Mouse (Mus musculus) hindbrain, embryonic 13.5 days (tissue): ENCODE measurements around the gene Rps2. TPM values are rescaled to one million over a fixed set of nuclear protein-coding genes. Genes with fewer than 3 reads are reported as not detected.
"Not testable (repeated sequence)": the region's sequence is repeated elsewhere in the genome, so short reads cannot be mapped to it uniquely, and the experiment has no call there.

Experiments
- ATAC-seq: fragments of 200-750 bp; cut with Nextera tagmentation; 2 replicates; pipeline ENCODE4 v1.8.0; 2017; ENCODE audit warnings: moderate TSS enrichment; ENCODE audit not compliant: low FRiP score
- H3K27ac ChIP-seq: fragments of 300-500 bp; sonication (generic); 2 replicates; pipeline ENCODE4 v1.5.1; 2015; ENCODE audit warnings: inconsistent platforms, mild to moderate bottlenecking, moderate library complexity
- H3K27me3 ChIP-seq: fragments of 300-500 bp; sonication (generic); 2 replicates; pipeline ENCODE4 v1.6.1; 2015; ENCODE audit warnings: mild to moderate bottlenecking, inconsistent platforms
- H3K36me3 ChIP-seq: fragments of 300-500 bp; sonication (generic); 2 replicates; pipeline ENCODE4 v1.6.1; 2015; ENCODE audit warnings: mild to moderate bottlenecking, inconsistent platforms
- H3K4me1 ChIP-seq: fragments of 300-500 bp; sonication (generic); replicated peaks from 2 replicates; pipeline ENCODE4 v1.6.1; 2015; ENCODE audit warnings: inconsistent platforms
- H3K4me2 ChIP-seq: fragments of 300-500 bp; sonication (generic); 2 replicates; pipeline ENCODE4 v1.6.1; 2015; ENCODE audit warnings: inconsistent platforms, mild to moderate bottlenecking, moderate library complexity
- H3K4me3 ChIP-seq: fragments of 300-500 bp; sonication (generic); 2 replicates; pipeline ENCODE4 v1.5.1; 2015; ENCODE audit warnings: mild to moderate bottlenecking, inconsistent platforms
- H3K9ac ChIP-seq: fragments of 300-500 bp; sonication (generic); 2 replicates; pipeline ENCODE4 v1.6.1; 2015; ENCODE audit warnings: mild to moderate bottlenecking, inconsistent platforms
- H3K9me3 ChIP-seq: fragments of 300-500 bp; sonication (generic); 2 replicates; pipeline ENCODE4 v1.6.1; 2016; ENCODE audit warnings: inconsistent platforms
- WGBS: fragments of 180-500 bp; shearing (Covaris S2); methylation state at CpG from one replicate; pipeline ENCODE4 v1.1.7; 2015; 5-methylcytosine and 5-hydroxymethylcytosine counted together
- polyA plus RNA-seq: library from polyadenylated mRNA; unstranded; fragments of >200 nt; fragmentation: Nextera tagmentation; extraction: Ambion mirVana; gene quantifications from 2 replicates; pipeline ENCODE4 v1.2.1, GENCODE M21; 2015

The Rps2 gene
- polyA plus RNA-seq: 782 and 783 TPM in 2 replicates

DNA sequence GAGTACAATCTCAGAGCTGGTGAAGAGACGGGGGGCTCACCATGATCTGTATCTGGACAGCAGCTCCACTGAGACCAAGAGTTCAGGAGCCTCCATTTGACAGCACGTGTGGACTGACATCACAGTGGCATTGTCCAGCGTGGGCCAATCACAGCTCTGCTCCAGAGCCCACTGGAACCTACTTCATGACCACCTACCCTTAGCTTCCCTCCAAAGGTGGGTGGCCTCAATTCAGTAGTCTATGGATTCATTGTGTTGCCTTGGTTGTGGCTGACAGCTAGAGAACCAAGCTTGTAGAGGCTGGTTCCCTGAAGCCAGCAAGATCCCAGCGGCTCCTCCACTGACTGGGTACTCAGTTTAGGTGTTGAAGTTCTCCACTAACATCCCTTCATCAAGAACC lies at the start of gene Rps2, which contains the start of gene Rnf151:
TSS of gene Rps2 (plus strand) at position 174 of the 400 bp plus-strand sequence.
TSS of gene Rnf151 (minus strand) at position 121 of the 400 bp plus-strand sequence.
- peak within 1 kb of the TSS; percentile 67 for H3K4me2 ChIP-seq
- no peaks in the 10 kb centered on the region for H3K27me3 ChIP-seq
- H3K4me3 ChIP-seq: peak within 1 kb of the TSS; percentile 72
- peaks cover 35% of the 10 kb centered on the region for H3K36me3 ChIP-seq
- WGBS: 79% methylated on average over 4 of the region's 4 CpGs
- H3K9ac ChIP-seq: peak within 1 kb of the TSS; percentile 90; the same call in 1 of the 2 replicates
- no peaks in the 10 kb centered on the region for H3K9me3 ChIP-seq
- no peak within 1 kb of the TSS for H3K27ac ChIP-seq
- H3K4me1 ChIP-seq: peaks cover 30% of the 10 kb centered on the region
- no peak for ATAC-seq

DNA sequence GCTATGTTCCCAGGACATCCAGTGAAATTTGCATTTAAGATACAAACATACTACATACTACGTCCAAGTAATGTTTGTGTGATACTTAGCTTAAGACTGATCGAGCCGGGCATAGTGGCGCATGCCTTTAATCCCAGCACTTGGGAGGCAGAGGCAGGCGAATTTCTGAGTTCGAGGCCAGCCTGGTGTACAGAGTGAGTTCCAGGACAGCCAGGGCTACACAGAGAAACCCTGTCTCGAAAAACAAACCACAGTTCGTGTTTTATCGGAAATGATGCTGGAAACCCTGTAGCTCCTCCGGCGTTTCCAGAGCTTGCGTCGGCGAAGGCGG lies 48.7 kb upstream of the Rps2 start:
- ATAC-seq: peak; percentile 52
- not testable (repeated sequence) for H3K9me3 ChIP-seq, H3K27me3 ChIP-seq, H3K36me3 ChIP-seq
- peak overlapping the region; percentile 99 for H3K9ac ChIP-seq
- H3K4me3 ChIP-seq: peak overlapping the region; percentile 98
- whole genome bisulfite sequencing: 8% methylated on average over 15 of the region's 15 CpGs
- H3K4me2 ChIP-seq: peak overlapping the region; percentile 87
- peak overlapping the region; percentile 92 for H3K27ac ChIP-seq
- H3K4me1 ChIP-seq: peaks cover 37% of the 10 kb centered on the region

DNA sequence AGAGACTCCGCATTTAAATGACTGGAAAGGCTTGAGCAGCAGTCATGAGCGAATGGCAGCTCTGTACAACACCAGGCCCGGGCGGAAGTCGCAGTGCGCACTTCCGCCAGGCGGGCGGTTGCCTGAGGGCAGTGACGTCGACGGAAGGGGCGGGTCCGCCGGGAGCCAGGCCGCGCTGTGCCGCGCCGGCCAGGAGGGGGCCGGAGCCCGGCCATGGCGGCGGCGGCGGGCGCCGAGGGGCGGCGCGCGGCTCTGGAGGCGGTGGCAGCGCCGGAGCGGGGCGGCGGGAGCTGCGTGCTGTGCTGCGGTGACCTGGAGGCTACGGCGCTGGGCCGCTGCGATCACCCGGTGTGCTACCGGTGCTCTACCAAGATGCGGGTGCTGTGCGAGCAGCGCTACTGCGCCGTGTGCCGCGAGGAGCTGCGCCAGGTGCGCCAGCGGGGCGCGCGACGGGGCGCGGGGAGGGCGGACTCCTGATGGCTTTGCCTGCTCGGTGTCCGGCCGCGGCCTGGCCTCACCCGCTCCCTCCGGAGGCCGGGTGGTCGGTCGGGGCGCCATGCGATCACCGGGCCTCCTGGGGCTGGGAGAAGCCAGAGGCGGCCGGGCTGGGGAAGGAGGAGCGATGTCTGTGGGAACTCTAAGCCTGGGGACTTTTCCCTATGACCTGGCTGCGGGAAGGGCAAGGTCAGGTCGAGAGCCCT lies 48.2 kb upstream of the Rps2 start, which contains the start of gene Zfp598:
TSS of gene Zfp598 (plus strand) at position 143 of the 701 bp plus-strand sequence.
- H3K4me3 ChIP-seq: peak within 1 kb of the TSS; percentile 98
- H3K36me3 ChIP-seq: no peaks in the 10 kb centered on the region
- H3K4me2 ChIP-seq: peak within 1 kb of the TSS; percentile 87
- H3K9me3 ChIP-seq: no peaks in the 10 kb centered on the region
- peak within 1 kb of the TSS; percentile 99 for H3K9ac ChIP-seq
- peaks cover 37% of the 10 kb centered on the region for H3K4me1 ChIP-seq
- H3K27ac ChIP-seq: peak within 1 kb of the TSS; percentile 92
- under 1% methylated on average over 65 of the region's 80 CpGs for whole genome bisulfite sequencing
- ATAC-seq: peak; percentile 98
- no peaks in the 10 kb centered on the region for H3K27me3 ChIP-seq

DNA sequence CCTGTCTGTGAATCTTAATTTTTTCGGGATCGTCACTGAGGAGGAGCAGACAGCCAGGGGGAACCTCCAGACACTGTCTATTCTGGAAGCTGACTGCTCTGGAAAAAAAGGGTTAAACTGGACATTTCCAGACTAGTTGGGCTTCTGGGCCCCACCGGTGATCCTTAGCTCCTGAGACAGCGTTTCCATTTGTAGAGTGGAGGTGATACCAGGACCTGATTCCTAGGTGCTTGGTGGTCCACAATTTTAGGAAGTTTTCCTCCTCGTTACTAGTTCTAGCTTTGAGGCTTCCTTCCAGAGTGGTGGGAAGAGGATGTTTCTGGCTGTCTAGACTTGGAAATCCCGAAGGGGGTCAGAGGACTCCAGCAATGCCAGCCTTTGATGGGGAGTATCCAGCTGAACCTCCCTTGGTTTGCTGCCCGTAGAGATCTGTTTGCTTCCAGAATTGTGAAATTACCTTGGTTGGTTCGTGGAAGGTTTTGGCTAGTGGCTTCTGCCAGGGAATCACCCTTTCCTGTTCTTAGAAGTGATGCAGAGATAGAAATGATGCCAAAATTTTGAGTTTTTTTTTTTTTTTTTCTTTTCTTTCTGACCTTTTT lies 47.6 kb upstream of the Rps2 start:
- 17% methylated on average over 8 of the region's 8 CpGs for whole genome bisulfite sequencing

DNA sequence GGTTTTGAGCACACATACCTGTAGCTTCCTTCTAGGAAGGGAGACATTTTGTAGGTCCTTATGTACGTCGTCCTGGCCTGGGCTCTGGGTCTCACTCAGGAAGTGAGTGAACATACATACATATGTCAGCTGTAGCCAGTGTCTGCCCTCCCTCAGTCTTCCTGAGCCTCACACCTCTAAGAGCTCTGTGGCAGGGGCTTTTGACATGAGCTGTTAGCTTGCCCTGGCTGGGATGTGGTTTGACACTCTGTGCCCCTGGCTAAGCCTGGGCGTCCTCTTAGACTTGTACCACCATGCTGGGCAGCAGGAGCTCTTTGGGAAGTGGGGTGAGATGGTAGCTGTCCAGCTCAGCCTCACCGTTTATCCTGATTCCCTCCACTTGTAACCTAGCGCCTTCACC lies 46.6 kb upstream of the Rps2 start:
- WGBS: 80% methylated on average over 5 of the region's 5 CpGs

More for the DNA sequence above, 47.6 kb upstream of the Rps2 start:
- peak overlapping the region; percentile 99 for H3K9ac ChIP-seq
- peaks cover 37% of the 10 kb centered on the region for H3K4me1 ChIP-seq
- peak overlapping the region; percentile 92 for H3K27ac ChIP-seq
- H3K36me3 ChIP-seq: no peaks in the 10 kb centered on the region
- no peaks in the 10 kb centered on the region for H3K9me3 ChIP-seq
- no peak for ATAC-seq
- peak overlapping the region; percentile 87 for H3K4me2 ChIP-seq
- peak overlapping the region; percentile 98 for H3K4me3 ChIP-seq
- no peaks in the 10 kb centered on the region for H3K27me3 ChIP-seq

DNA sequence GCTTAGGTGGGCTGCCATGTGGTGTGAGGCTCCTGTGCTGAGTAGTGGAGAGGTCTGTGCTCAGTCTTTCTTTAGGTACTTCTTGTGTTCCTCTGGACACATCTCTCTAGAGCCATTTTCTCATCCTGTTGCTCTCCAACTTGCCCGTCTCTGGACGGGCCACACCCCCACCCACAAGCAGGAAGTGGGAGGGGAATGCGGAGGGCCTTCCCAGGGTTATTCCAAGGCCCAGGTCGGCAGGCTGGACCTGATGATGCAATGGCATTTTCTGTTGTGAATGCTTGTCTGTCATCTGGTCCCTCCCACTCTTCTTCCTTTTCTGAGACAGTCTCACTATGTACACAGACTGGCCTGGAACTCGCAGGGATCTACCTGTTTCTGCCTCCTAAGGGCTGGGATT lies 45.8 kb upstream of the Rps2 start:
- Histone ChIP-seq H3K4me3 (no peak overlapping the region), H3K4me2 (peak overlapping the region; percentile 87), H3K9me3 (no peaks in the 10 kb centered on the region), H3K4me1 (peaks cover 42% of the 10 kb centered on the region), H3K27me3 (no peaks in the 10 kb centered on the region), H3K9ac (peak overlapping the region; percentile 99), H3K27ac (no peak overlapping the region), H3K36me3 (peaks cover 8% of the 10 kb centered on the region)
- 43% methylated on average over 5 of the region's 5 CpGs for WGBS
- no peak for ATAC-seq

More for the DNA sequence above, 46.6 kb upstream of the Rps2 start:
- Histone ChIP-seq H3K4me1 (peaks cover 42% of the 10 kb centered on the region), H3K9ac (peak overlapping the region; percentile 99), H3K36me3 (no peaks in the 10 kb centered on the region), H3K4me2 (peak overlapping the region; percentile 87), H3K27me3 (no peaks in the 10 kb centered on the region), H3K9me3 (no peaks in the 10 kb centered on the region), H3K27ac (no peak overlapping the region), H3K4me3 (0 out of 2 replicates have a peak overlapping the region, but pooled peaks have one; percentile 98)
- no peak for ATAC-seq

DNA sequence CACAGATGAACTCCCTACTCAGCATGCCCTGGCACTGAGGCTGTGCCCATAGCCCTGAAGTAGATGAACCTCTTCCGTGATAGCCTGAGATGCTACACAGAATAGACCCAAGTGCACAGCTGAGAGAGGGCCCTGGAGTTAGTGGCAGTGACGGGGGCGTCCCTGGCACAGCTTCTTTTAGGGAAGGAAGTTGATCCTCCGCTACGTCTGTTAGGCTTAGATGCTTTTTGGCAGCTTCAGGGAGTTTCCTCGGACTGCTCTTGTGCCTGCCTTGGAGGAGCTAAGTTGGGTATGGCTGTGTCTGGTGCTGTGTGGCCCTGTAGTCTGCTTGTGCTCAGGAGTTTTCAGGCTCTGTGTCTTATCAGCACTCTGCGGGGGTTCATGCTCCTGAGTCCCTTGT lies 43.6 kb upstream of the Rps2 start:
- H3K4me2 ChIP-seq: no peak overlapping the region
- no peak for ATAC-seq
- no peaks in the 10 kb centered on the region for H3K27me3 ChIP-seq
- H3K4me1 ChIP-seq: peaks cover 35% of the 10 kb centered on the region
- H3K27ac ChIP-seq: no peak overlapping the region
- H3K36me3 ChIP-seq: peaks cover 29% of the 10 kb centered on the region
- no peak overlapping the region for H3K4me3 ChIP-seq
- 90% methylated on average over 7 of the region's 7 CpGs for WGBS
- H3K9ac ChIP-seq: 0 out of 2 replicates have a peak overlapping the region, but pooled peaks have one; percentile 0
- no peaks in the 10 kb centered on the region for H3K9me3 ChIP-seq

DNA sequence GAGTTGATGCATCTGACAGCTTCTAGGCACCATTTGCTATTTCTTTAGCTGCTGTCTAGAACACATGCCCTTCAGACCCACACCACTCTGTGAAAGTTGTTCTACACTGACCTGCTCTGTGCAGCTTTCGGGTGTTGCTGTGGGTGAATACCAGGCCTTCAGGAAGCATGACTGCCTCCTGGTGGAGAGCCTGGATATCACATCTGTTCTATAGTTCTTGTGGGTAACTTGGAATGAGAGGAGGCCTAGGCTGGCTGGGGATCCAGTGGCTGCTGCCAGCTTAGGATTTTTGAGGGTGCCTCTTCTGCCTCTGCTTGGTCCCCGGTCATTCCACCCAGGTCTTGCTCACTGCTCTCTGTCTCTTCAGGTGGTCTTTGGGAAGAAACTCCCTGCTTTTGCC lies 41.7 kb upstream of the Rps2 start:
- WGBS: 56% methylated on average over 2 of the region's 2 CpGs
- Histone ChIP-seq H3K9me3 (no peaks in the 10 kb centered on the region), H3K4me3 (no peak overlapping the region), H3K9ac (peak overlapping the region; percentile 19; the same call in 1 of the 2 replicates), H3K27me3 (no peaks in the 10 kb centered on the region), H3K27ac (no peak overlapping the region), H3K4me2 (no peak overlapping the region), H3K36me3 (peaks cover 48% of the 10 kb centered on the region), H3K4me1 (peaks cover 24% of the 10 kb centered on the region)
- ATAC-seq: no peak

DNA sequence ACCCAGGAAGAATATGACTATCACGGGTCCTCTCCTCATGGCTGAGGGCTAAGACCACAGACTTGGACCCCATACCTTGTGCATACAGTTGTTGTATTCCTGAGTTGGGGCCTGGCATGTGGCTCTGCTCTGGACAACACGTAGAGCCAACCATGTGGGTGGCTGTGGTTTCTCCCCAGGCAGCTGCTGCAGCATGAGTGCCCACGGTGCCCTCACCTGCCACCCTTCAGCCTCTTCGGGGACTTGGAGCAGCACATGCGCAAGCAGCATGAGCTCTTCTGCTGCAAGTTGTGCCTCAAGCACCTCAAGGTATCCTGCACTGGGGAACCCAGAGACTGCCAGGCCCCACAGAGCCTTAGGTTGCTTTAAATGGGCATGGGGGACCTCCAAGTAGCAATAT lies 41.0 kb upstream of the Rps2 start:
- H3K4me2 ChIP-seq: no peak overlapping the region
- ATAC-seq: no peak
- no peak overlapping the region for H3K27ac ChIP-seq
- no peak overlapping the region for H3K4me3 ChIP-seq
- peaks cover 55% of the 10 kb centered on the region for H3K36me3 ChIP-seq
- no peaks in the 10 kb centered on the region for H3K9me3 ChIP-seq
- no peaks in the 10 kb centered on the region for H3K27me3 ChIP-seq
- H3K4me1 ChIP-seq: peaks cover 17% of the 10 kb centered on the region
- WGBS: 97% methylated on average over 5 of the region's 5 CpGs
- no peak overlapping the region for H3K9ac ChIP-seq

DNA sequence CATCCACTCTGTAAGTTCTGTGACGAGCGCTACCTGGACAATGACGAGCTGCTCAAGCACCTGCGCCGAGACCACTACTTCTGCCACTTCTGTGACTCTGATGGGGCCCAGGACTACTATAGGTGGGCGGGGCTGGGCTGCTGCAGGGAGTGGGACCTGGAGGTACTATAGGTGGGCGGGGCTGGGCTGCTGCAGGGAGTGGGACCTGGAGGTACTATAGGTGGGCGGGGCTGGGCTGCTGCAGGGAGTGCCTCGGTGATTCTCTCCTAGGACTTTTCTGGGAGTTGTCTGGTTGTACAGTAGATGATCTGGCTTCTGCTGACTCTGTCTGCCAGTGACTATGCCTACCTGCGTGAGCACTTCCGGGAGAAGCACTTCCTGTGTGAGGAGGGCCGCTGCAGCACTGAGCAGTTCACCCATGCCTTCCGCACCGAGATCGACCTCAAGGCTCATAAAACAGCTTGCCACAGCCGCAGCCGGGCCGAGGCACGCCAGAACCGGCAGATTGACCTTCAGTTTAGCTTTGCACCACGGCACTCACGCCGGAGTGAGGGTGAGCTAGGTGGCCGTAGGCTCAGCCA lies 40.3 kb upstream of the Rps2 start:
- no peak overlapping the region for H3K27ac ChIP-seq
- no peak overlapping the region for H3K9ac ChIP-seq
- peaks cover 10% of the 10 kb centered on the region for H3K4me1 ChIP-seq
- peaks cover 62% of the 10 kb centered on the region for H3K36me3 ChIP-seq
- H3K4me3 ChIP-seq: no peak overlapping the region
- H3K4me2 ChIP-seq: no peak overlapping the region
- no peak for ATAC-seq
- H3K27me3 ChIP-seq: no peaks in the 10 kb centered on the region
- WGBS: 95% methylated on average over 24 of the region's 24 CpGs
- H3K9me3 ChIP-seq: no peaks in the 10 kb centered on the region

DNA sequence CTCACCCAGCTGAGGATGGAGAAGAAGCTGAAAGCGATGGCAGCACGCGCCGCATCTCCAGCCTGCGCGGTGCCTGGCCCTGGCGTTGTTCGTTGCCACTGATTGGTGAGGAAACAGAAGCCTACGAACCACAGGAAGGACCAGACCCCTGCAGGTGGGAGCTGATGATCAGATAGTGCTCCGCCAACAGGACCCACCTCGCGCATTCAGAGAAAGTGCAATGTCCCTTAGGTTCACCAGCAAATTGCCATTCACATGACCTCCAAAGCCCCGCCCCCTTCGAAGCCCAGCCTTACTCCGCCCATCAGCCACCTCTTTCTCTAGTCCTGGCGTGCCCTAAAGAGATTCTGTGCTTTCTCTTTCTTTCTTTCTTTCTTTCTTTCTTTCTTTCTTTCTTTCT lies 31.4 kb upstream of the Rps2 start:
- H3K9me3 ChIP-seq: no peaks in the 10 kb centered on the region
- H3K27me3 ChIP-seq: peaks cover 36% of the 10 kb centered on the region
- H3K4me3 ChIP-seq: no peak overlapping the region
- ATAC-seq: no peak
- H3K4me1 ChIP-seq: peaks cover 36% of the 10 kb centered on the region
- no peak overlapping the region for H3K9ac ChIP-seq
- peak overlapping the region; percentile 1 for H3K4me2 ChIP-seq
- peaks cover 21% of the 10 kb centered on the region for H3K36me3 ChIP-seq
- 30% methylated on average over 16 of the region's 16 CpGs for WGBS
- no peak overlapping the region for H3K27ac ChIP-seq

DNA sequence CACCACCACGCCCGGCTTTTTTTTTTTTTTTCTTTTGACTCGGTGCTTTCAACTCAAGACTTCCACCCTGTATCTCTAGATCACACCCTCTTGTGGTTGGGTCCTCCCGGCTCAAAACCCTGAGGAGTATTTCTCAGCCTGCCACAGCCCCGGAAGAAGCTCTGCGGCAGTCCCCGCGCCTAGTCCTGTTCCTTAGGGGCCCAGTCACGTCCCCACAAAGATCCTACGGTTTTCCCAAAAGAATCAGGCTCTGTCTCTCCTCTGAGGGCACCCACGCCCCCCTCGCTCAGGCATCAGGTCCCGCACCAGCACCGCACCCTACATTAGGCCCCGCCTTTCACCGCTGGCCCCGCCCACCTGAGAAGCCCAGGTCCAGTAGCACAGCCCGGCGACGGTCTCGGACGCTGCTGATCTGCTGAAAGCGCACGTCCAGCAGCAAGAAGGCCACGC lies 30.7 kb upstream of the Rps2 start:
- Histone ChIP-seq H3K9me3 (no peaks in the 10 kb centered on the region), H3K4me3 (peak overlapping the region; percentile 32), H3K4me1 (peaks cover 36% of the 10 kb centered on the region), H3K27ac (no peak overlapping the region), H3K36me3 (peaks cover 18% of the 10 kb centered on the region), H3K9ac (peak overlapping the region; percentile 65), H3K27me3 (peaks cover 37% of the 10 kb centered on the region), H3K4me2 (peak overlapping the region; percentile 72)
- WGBS: 2% methylated on average over 25 of the region's 25 CpGs
- no peak for ATAC-seq
